Mouse (Mus musculus) ES-E14 (cell line): Measurements from ENCODE around the gene Plcd1. TPM values are rescaled to one million over a fixed set of nuclear protein-coding genes. Genes with fewer than 3 reads are reported as not detected.

Experiments
- DNase-seq: peaks from one replicate; pipeline ENCODE4 v3.0.0-alpha.2; 2013; ENCODE audit warnings: low read depth, low spot score
- H3K27ac ChIP-seq: 2 replicates; pipeline ENCODE4 v1.5.1; 2012; ENCODE audit warnings: low read depth, mild to moderate bottlenecking, low read length, moderate library complexity, mixed read lengths; ENCODE audit not compliant: poor library complexity, insufficient read depth, severe bottlenecking
- H3K36me3 ChIP-seq: 2 replicates; pipeline ENCODE4 v1.6.1; 2012; ENCODE audit warnings: mild to moderate bottlenecking, low read length, moderate library complexity, mixed read lengths; ENCODE audit not compliant: control insufficient read depth, poor library complexity, insufficient read depth, severe bottlenecking
- H3K4me1 ChIP-seq, 2 experiments: fragments of 150-350 bp in 1 of 2; sonication (generic) in 1 of 2; 2 replicates each; pipeline ENCODE4 v1.6.1; 2012; ENCODE audit warnings: low read length in 2 of 2, mild to moderate bottlenecking in 1 of 2, mixed read lengths in 1 of 2; ENCODE audit not compliant: control insufficient read depth in 2 of 2, insufficient read depth in 2 of 2, poor library complexity in 1 of 2
- H3K4me3 ChIP-seq, 2 experiments: fragments of 150-350 bp in 1 of 2; sonication (generic) in 1 of 2; 2 replicates each; pipeline ENCODE4 v1.5.1; 2012; ENCODE audit warnings: low read length in 2 of 2, low read depth in 1 of 2, mild to moderate bottlenecking in 1 of 2, mixed read lengths in 1 of 2; ENCODE audit not compliant: insufficient read depth in 1 of 2, poor library complexity in 1 of 2, severe bottlenecking in 1 of 2
- H3K9ac ChIP-seq: 2 replicates; pipeline ENCODE4 v1.6.1; 2012; ENCODE audit warnings: low read depth, mild to moderate bottlenecking, low read length, mixed read lengths; ENCODE audit not compliant: poor library complexity, insufficient read depth, severe bottlenecking
- H3K9me3 ChIP-seq: fragments of 150-350 bp; sonication (generic); 2 replicates; pipeline ENCODE4 v1.6.1; 2012; ENCODE audit warnings: low read depth, mild to moderate bottlenecking, low read length; ENCODE audit not compliant: control insufficient read depth, insufficient read depth
- CHD2 ChIP-seq: IDR thresholded peaks from 2 replicates; pipeline ENCODE4 v1.6.1; 2014; ENCODE audit warnings: mild to moderate bottlenecking, low read depth, low read length, inconsistent platforms
- HCFC1 ChIP-seq: IDR thresholded peaks from 2 replicates; pipeline ENCODE4 v1.6.1; 2012; ENCODE audit warnings: low read length, inconsistent platforms, borderline replicate concordance; ENCODE audit not compliant: insufficient read depth
- MAFK ChIP-seq: IDR thresholded peaks from 2 replicates; pipeline ENCODE4 v1.6.1; 2014; ENCODE audit warnings: mild to moderate bottlenecking, low read depth, low read length, inconsistent platforms; ENCODE audit not compliant: insufficient read depth
- ZC3H11A ChIP-seq: IDR thresholded peaks from 2 replicates; pipeline ENCODE4 v1.6.1; 2012; ENCODE audit warnings: low read depth, mild to moderate bottlenecking, inconsistent platforms, low read length, borderline replicate concordance
- ZNF384 ChIP-seq: IDR thresholded peaks from 2 replicates; pipeline ENCODE4 v1.6.1; 2012; ENCODE audit warnings: low read depth, low read length, inconsistent platforms
- in situ Hi-C, 2 experiments: fragments of 600-800 bp; cut with MboI; formaldehyde crosslinking; loops; one replicate each; pipeline ENCODE4 v1.15.1; 2025; ENCODE audit warnings: low sequenced_read_pairs in 2 of 2, inconsistent platforms in 1 of 2; ENCODE audit not compliant: unreplicated experiment in 2 of 2
- total RNA-seq: library from RNA; depleted of rRNA; stranded (reverse); fragments of 300-350 nt; gene quantifications from 2 replicates; pipeline ENCODE4 v1.2.3, GENCODE M21; 2012

Gene Plcd1
- total RNA-seq, 1 experiment: 13.1 TPM

DNA sequence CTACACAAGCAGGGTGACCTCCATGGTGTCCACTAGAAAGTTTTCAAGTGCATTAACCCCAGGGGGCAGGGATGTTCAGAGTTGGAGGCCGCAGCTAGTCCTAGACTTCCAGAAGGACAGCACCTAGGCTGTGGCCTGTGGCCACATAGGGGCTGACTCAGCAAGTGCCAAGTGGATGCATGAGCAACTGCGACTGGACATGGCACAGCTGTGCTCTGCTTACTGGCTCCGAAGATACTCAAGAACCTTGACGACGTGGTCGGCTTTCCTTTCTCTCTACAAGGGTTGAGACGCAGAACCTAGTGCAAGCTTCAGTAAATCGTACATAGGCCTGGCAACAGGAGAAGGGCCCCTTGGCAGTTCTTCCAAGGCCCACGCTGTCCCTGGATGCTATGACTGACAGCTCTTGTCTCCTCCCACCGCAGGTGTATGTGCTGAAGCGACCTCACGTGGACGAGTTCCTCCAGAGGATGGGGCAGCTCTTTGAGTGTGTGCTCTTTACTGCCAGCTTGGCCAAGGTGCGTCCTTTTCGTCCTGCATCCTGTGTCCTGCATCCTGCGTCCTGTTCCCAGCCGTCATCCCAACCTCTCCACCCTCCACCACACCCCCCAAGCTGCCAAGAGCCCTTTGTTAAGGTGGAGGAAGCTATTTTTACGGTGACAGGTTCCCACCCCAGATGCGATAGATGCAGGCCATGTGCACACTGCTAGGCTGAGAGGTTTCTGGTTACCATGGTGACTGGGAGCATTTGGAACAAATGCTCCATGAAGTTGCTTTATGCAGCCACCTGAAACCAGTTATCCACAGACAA lies 60.0 kb downstream of the Plcd1 start:
- Histone ChIP-seq H3K4me3 (no peak overlapping the region), H3K4me1 (peaks cover 0 to 10% of the 10 kb centered on the region in 2 experiments; a peak in 1 of 4 replicates), H3K36me3 (no peaks in the 10 kb centered on the region), H3K9ac (no peak overlapping the region), H3K9me3 (no peaks in the 10 kb centered on the region), H3K27ac (no peak overlapping the region)
- DNase-seq: no peak
- no peak for TF ChIP-seq MAFK
- TF ChIP-seq CHD2: no peak
- TF ChIP-seq ZC3H11A: no peak
- no peak for TF ChIP-seq ZNF384
- no peak for TF ChIP-seq HCFC1
- in situ Hi-C loops: no loop called here

DNA sequence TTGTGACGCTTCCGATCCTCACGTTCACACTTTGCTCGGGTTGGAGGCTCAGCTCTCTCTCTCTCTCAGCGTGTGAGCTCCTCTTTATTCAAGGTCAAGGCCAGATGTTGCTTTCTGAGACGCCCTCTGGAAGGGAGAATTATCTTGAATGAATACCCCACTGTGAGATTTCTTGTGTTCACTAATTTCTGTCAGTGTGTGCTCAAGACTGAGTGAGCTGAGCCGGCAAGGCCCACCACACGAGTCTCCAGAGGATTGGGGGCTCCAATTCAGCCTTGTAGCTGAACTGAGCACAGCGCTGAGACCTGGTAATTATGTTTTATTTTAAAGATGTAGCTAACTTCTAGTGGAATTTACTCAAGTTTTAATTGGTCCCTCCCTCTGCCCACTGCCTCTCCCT lies 60.8 kb downstream of the Plcd1 start:
- H3K27ac ChIP-seq: no peak overlapping the region
- no peak overlapping the region for H3K4me3 ChIP-seq
- TF ChIP-seq MAFK (no peak), ZC3H11A (no peak), ZNF384 (no peak), CHD2 (no peak), HCFC1 (no peak)
- no peaks in the 10 kb centered on the region for H3K9me3 ChIP-seq
- H3K9ac ChIP-seq: no peak overlapping the region
- no peak for DNase-seq
- no peaks in the 10 kb centered on the region for H3K36me3 ChIP-seq
- in situ Hi-C loops: no loop called here
- H3K4me1 ChIP-seq: peaks cover 0 to 10% of the 10 kb centered on the region in 2 experiments; a peak in 1 of 4 replicates

DNA sequence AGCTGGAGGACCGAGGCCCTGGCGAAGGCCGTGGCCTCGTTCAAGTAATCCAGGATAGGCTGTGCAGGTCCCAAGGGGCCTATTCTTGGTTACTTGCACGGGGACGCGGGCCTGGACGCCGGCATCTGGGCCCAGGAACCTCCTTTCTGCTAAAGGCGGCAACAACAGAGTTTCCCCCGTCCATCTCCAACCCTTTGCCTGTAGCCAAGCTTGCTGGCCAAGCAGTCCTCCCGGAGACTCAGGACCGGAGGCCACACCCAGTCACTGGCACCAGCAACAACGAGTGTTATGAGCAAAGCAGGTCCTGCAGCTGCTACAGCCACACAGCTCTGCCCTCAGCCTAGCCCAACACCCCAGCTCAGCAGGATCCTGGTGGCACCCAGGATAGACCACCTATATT lies 61.5 kb downstream of the Plcd1 start:
- no peak overlapping the region for H3K4me3 ChIP-seq
- in situ Hi-C loops: no loop called here
- no peaks in the 10 kb centered on the region for H3K9me3 ChIP-seq
- peaks cover 0 to 9% of the 10 kb centered on the region in 2 experiments; a peak in 1 of 4 replicates for H3K4me1 ChIP-seq
- TF ChIP-seq ZNF384 (no peak), ZC3H11A (no peak), HCFC1 (no peak), CHD2 (no peak), MAFK (no peak)
- no peak overlapping the region for H3K9ac ChIP-seq
- DNase-seq: no peak
- no peaks in the 10 kb centered on the region for H3K36me3 ChIP-seq
- H3K27ac ChIP-seq: no peak overlapping the region

DNA sequence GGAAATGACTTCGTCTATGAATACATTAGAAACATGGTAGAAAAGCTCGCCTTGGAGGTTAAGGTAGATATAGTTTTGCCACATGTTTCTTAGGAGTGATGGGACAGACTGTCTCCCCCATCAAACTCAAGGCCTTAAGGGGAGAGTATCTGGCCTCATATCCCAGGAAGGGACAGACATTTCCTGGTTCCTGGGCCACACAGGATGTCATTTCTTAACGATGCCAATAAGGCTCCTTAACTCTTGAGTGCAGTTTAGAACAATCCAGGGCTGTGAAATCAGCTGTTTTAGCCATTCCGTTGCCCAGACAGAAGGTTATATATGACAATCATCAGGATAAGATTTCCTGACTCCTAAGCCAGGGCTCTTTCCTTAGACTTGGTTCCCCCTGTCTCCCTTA lies 62.3 kb downstream of the Plcd1 start:
- no peaks in the 10 kb centered on the region for H3K36me3 ChIP-seq
- DNase-seq: no peak
- no peak overlapping the region for H3K9ac ChIP-seq
- TF ChIP-seq HCFC1 (no peak), ZC3H11A (no peak), MAFK (no peak), ZNF384 (no peak), CHD2 (no peak)
- no peak overlapping the region for H3K4me3 ChIP-seq
- H3K9me3 ChIP-seq: no peaks in the 10 kb centered on the region
- in situ Hi-C loops: no loop called here
- no peak overlapping the region for H3K27ac ChIP-seq
- peaks cover 0 to 7% of the 10 kb centered on the region in 2 experiments; a peak in 1 of 4 replicates for H3K4me1 ChIP-seq

DNA sequence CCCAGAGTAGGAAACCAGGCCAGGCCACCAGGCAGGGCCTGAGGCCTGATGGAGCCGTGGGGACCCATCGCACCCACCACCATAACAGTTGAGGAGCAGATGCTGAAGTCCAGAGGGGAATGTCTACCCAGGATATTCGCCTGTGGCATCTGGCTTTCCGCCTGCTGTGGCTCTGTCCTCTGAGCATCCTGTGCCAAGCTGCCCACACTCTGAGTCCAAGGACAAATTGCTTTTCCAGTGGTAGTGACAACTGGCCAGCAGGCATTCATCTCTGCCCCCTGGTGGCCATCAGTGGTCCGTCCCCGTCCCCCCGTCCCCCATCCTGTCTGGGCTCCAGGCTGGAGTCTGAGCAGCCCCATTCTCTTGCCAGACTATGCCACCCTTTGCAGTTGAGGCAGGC lies 63.7 kb downstream of the Plcd1 start:
- peak; percentile 42; the same call in 1 of the 2 replicates for TF ChIP-seq ZC3H11A
- TF ChIP-seq CHD2: no peak
- no peak overlapping the region for H3K9ac ChIP-seq
- H3K9me3 ChIP-seq: no peaks in the 10 kb centered on the region
- no peak overlapping the region for H3K27ac ChIP-seq
- H3K36me3 ChIP-seq: no peaks in the 10 kb centered on the region
- H3K4me1 ChIP-seq: peaks cover 0 to 7% of the 10 kb centered on the region in 2 experiments; a peak in 1 of 4 replicates
- in situ Hi-C loops: no loop called here
- DNase-seq: no peak
- H3K4me3 ChIP-seq: no peak overlapping the region
